Mouse (Mus musculus) testis, adult 10 weeks (tissue): Measurements from ENCODE around the gene Drd2. TPM values are rescaled to one million over a fixed set of nuclear protein-coding genes. Genes with fewer than 3 reads are reported as not detected.

Source experiments
- polyA plus RNA-seq: library from polyadenylated mRNA; stranded (reverse); fragments of 350-450 nt; fragmentation: Illumina TruSeq; extraction: RNeasy Lipid Tissue Mini Kit (QIAGEN cat#74804); gene quantifications from one replicate; pipeline ENCODE4 v1.2.3, GENCODE M21; 2014; ENCODE audit warnings: low read depth, low replicate concordance

Drd2 gene
- 0.25 TPM for polyA plus RNA-seq

DNA sequence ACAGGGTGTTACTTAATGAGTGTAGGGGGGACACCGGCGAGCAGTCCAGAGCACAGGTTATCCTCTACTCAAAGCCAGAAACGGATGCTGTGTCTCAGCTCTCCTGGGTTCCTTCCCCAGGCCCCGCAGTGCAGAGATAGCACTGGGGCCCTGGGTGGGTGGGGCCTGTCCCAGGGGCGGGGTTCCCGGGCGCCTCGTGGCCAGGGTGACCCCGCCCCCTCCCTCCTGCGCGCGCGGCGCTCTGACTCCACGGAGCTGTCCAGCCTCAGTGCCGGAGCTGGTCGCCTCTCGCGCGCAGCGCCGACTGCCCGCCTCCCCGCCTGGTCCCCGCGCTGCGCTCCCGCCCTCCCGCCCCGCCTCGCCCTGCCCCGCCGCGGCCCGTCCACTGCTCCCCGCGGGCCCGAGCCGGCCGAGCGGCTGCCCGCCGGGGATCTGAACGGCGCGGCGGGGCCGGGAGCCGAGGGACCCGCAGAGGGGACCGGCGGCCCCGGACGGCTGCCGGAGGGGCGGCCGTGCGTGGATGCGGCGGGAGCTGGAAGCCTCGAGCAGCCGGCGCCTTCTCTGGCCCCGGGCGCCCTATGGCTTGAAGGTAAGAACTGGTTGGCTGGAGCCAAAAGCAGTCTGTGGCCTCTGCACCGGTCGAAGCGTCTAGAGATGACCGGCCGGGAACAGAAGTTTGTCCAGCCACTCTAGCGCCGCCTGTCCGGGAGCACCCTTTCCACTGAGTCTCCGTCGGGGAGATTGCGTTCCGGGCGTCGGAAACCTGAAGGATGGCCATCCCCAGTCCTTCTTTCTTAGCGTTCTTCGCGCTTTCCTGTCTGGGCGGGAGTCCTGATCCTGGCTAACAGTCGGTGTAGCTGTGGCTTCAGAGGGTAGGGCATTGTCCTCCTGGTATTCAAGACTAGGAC is at the start of gene Drd2:
Drd2 (plus strand) TSS at position 492 of the 908 bp plus-strand sequence.

DNA sequence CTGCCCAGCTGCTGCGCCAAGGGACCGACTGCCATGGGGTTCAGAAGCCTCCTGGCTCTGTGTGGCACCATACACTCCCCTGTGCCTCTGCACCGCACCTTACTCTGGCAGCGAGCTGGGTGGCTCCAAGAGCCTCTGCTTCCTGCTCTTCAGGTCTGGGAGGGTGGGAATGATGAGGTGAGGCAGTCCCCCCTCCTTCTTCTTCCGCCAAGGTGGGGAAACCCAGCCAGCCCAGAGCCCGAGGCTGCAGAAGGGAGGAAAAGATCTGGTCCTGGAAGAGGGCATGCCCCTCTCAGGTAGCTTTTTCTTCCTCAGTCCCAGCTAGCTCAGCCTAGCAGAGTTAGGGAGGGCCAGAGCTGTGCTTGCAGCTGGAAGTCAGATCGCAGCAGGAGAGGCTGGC is 86.5 kb downstream of the Drd2 start, which contains the start of gene Ankk1:
Ankk1 (minus strand) TSS at position 101 of the 400 bp plus-strand sequence.

Other genes with a start within 250 kb of the Drd2 start
- gene Gm4894, start 90.1 kb upstream of the Drd2 start, polyA plus RNA-seq: not detected
- 0.07 TPM for gene Ankk1, start 86.4 kb downstream of the Drd2 start, polyA plus RNA-seq
- 42.8 TPM for gene Ttc12, start 145.6 kb downstream of the Drd2 start, polyA plus RNA-seq